Comparison of ENCODE assay signal across 28 mouse cellular contexts in genomic region chr2:131290669-131291068, GRCm38 (mm10).
"Had no signal": no experiment of that assay in that cellular context is flagged by ENCODE, and none has a peak within 500 bp of the region (broad histone marks: within the 10 kb centered on the region; RNA-seq: fewer than 3 reads in every experiment).

No protein-coding gene starts in this region.

- DNase-seq: forebrain, postnatal 0 days; gastrocnemius, adult 2 months; gastrocnemius, postnatal 10 days; gastrocnemius, postnatal 25 days; heart, adult 2 months; heart, postnatal 10 days; heart, postnatal 4 days; kidney, adult 18-20 months; kidney, adult 8-10 months; kidney, postnatal 10 days; kidney, postnatal 25 days; kidney, postnatal 4 days; layer of hippocampus, postnatal 36 days; left cerebral cortex, postnatal 4 days; liver had no signal

- H3K4me2 ChIP-seq: heart, embryonic 12.5 days; hindbrain, embryonic 12.5 days; hindbrain, embryonic 14.5 days; intestine, embryonic 15.5 days; limb, embryonic 12.5 days; liver, embryonic 12.5 days had no signal

- H3K27ac ChIP-seq: gastrocnemius, adult 2 months; heart, adult 2 months; heart, embryonic 10.5 days; hindbrain, embryonic 10.5 days; hindbrain, embryonic 12.5 days; hindbrain, embryonic 14.5 days; intestine, embryonic 15.5 days; layer of hippocampus, adult 2 months; limb, embryonic 12.5 days; liver, embryonic 12.5 days; liver, embryonic 14.5 days had no signal

- H3K27me3 ChIP-seq: heart, embryonic 12.5 days; hindbrain, embryonic 12.5 days; intestine, embryonic 15.5 days; limb, embryonic 12.5 days; liver, embryonic 12.5 days had no signal

- H3K4me1 ChIP-seq: heart, embryonic 10.5 days; heart, embryonic 12.5 days; hindbrain, embryonic 10.5 days; hindbrain, embryonic 12.5 days; intestine, embryonic 15.5 days; limb, embryonic 12.5 days; liver, embryonic 12.5 days had no signal

- H3K4me3 ChIP-seq: gastrocnemius, adult 2 months; heart, adult 2 months; heart, embryonic 10.5 days; heart, embryonic 12.5 days; hindbrain, embryonic 10.5 days; hindbrain, embryonic 12.5 days; intestine, embryonic 15.5 days; layer of hippocampus, adult 2 months; limb, embryonic 12.5 days; liver, embryonic 12.5 days had no signal

- ATAC-seq: forebrain, postnatal 0 days; hindbrain, embryonic 16.5 days; inflammation-experienced regulatory T-cells, adult 6 months; intestine, embryonic 15.5 days; intestine, postnatal 0 days; liver, embryonic 12.5 days had no signal

- H3K9ac ChIP-seq: forebrain, postnatal 0 days; heart, embryonic 12.5 days; hindbrain, embryonic 12.5 days; hindbrain, embryonic 14.5 days; intestine, embryonic 15.5 days; limb, embryonic 12.5 days; liver, embryonic 12.5 days; liver, embryonic 14.5 days had no signal

- H3K9me3 ChIP-seq: heart, embryonic 10.5 days; heart, embryonic 12.5 days; hindbrain, embryonic 10.5 days; hindbrain, embryonic 12.5 days; intestine, embryonic 15.5 days; limb, embryonic 12.5 days; liver, embryonic 12.5 days had no signal
